Mouse (Mus musculus) ES-Bruce4 (cell line): ENCODE measurements at regions not wholly inside any gene's neighbourhood (a gene's known extent, or its start where the extent isn't known, plus 50 kb on each side); places are given as distances from the start of the nearest gene placed in this dataset.

Source experiments
- CTCF ChIP-seq: IDR thresholded peaks from one replicate; pipeline ENCODE4 v1.8.1; 2011; ENCODE audit warnings: low read depth, low read length
- POLR2A ChIP-seq: IDR thresholded peaks from one replicate; pipeline ENCODE4 v1.8.1; 2011; ENCODE audit warnings: low read length; ENCODE audit not compliant: insufficient read depth

GRCm38 (mm10) chr7:136074043-136074442, 357.9 kb upstream of the Mki67 start:
- TF ChIP-seq CTCF, result no peak
- TF ChIP-seq POLR2A, result no peak
